In the genomic region with DNA sequence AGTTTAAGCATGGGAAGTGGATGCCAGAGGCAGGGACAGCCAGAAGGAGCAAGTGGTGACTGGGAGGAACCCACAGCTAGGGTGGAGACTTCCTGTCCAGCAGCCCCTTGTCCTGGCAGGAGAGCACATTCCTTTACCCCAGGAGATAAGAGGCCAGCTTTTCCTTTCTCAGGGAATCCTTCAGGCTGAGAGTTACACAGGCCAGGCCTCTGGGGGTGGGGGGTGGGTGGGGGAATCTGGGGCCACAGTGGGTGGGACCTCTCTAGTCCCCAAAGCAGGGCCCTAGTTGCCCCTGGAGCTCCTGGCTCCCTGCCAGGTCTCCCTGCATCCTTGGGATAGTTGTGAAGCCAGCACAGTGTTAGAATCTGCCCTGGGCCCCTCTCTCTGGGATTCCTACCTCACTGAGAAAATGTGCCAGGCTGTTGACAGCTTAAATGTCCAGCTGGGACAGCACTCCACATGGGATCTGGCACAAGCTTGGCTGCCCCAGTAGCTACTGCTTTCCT, we compare ENCODE assay signal across 8 mouse cellular contexts.
DNase-seq lines count a peak whose midpoint lies in the region; ATAC-seq lines count a peak whose summit lies in the region.

No protein-coding gene starts in this region.

- intact Hi-C loops in heart, postnatal 10 days (cut with DNase I) = loop anchor here (2.0 kb wide), 1 partner anchor 104 kb away; a partner anchor contains a TSS

- no peaks in the 10 kb centered on the region for H3K36me3 ChIP-seq in embryonic facial prominence, embryonic 13.5 days
- no peaks in the 10 kb centered on the region for H3K36me3 ChIP-seq in midbrain, embryonic 12.5 days

- H3K4me2 ChIP-seq in embryonic facial prominence, embryonic 13.5 days = no peak overlapping the region
- H3K4me2 ChIP-seq in midbrain, embryonic 12.5 days (replicated peaks) = no peak overlapping the region

- H3K27me3 ChIP-seq in embryonic facial prominence, embryonic 13.5 days = no peaks in the 10 kb centered on the region
- no peaks in the 10 kb centered on the region for H3K27me3 ChIP-seq in midbrain, embryonic 12.5 days

- ATAC-seq in embryonic facial prominence, embryonic 13.5 days (ENCODE audit: insufficient number of reproducible peaks, insufficient read depth, low FRiP score, low TSS enrichment, low read depth) = no peak
- ATAC-seq in midbrain, embryonic 12.5 days (ENCODE audit: low FRiP score, low read depth) = no peak

- peak overlapping the region; percentile 69; the same call in 1 of the 2 replicates for H3K27ac ChIP-seq in embryonic facial prominence, embryonic 13.5 days
- H3K27ac ChIP-seq in midbrain, embryonic 12.5 days (replicated peaks) = peak overlapping the region; percentile 72

- H3K9me3 ChIP-seq in embryonic facial prominence, embryonic 13.5 days = no peaks in the 10 kb centered on the region
- no peaks in the 10 kb centered on the region for H3K9me3 ChIP-seq in midbrain, embryonic 12.5 days

- no peak overlapping the region for H3K4me3 ChIP-seq in embryonic facial prominence, embryonic 13.5 days
- H3K4me3 ChIP-seq in midbrain, embryonic 12.5 days = no peak overlapping the region

- H3K4me1 ChIP-seq in embryonic facial prominence, embryonic 13.5 days = peaks cover 42% of the 10 kb centered on the region
- H3K4me1 ChIP-seq in midbrain, embryonic 12.5 days = peaks cover 44% of the 10 kb centered on the region

- peak; percentile 47 for DNase-seq in adrenal gland, postnatal 10 days
- DNase-seq in adrenal gland, postnatal 4 days (ENCODE audit: low spot score in 2 of 2) = no peak
- DNase-seq in heart, postnatal 10 days = peak; percentile 90 to 91
- DNase-seq in kidney, postnatal 25 days = peak; percentile 59 to 82
- no peak for DNase-seq in thymus, adult 18-20 months
- no peak for DNase-seq in left cerebral cortex, adult 11 months (ENCODE audit: low spot score)

- no peak overlapping the region for H3K9ac ChIP-seq in embryonic facial prominence, embryonic 13.5 days
- H3K9ac ChIP-seq in midbrain, embryonic 12.5 days (replicated peaks) = peak overlapping the region; percentile 25

Comparison
In these comparisons a context has a peak if more than half of its experiments do, and no peak if none do; other contexts are left out.
1. DNase-seq: peak in adrenal gland, postnatal 10 days (single experiment), heart, postnatal 10 days (2 of 2) and kidney, postnatal 25 days (2 of 2); none in adrenal gland, postnatal 4 days (0 of 2), thymus, adult 18-20 months (0 of 2) and left cerebral cortex, adult 11 months (single experiment).